Mouse (Mus musculus) c-Kit-negative CD71-positive TER-119-positive erythroid progenitor cells, embryonic 14.5 days (primary cell): ENCODE measurements around the gene Synpo2.

Experiments used
- DNase-seq: peaks from one replicate; pipeline ENCODE4 v3.0.0-alpha.2; 2013; ENCODE audit warnings: low read depth, low spot score

Gene Synpo2

GRCm38 (mm10) chr3:123033804-123034203, 202.1 kb downstream of the Synpo2 start:
- no peak for DNase-seq
